Mouse (Mus musculus) liver, embryonic 11.5 days (tissue): ENCODE measurements at regions not wholly inside any gene's neighbourhood (a gene's known extent, or its start where the extent isn't known, plus 50 kb on each side); places are given as distances from the start of the nearest gene placed in this dataset.
A peak's percentile ranks its signal among the peaks of the same experiment; 100 is the strongest.

Experiments used
- ATAC-seq: fragments of 200-750 bp; cut with Nextera tagmentation; replicated peaks from 2 replicates; pipeline ENCODE4 v1.8.0; 2017; ENCODE audit warnings: moderate number of reproducible peaks, mild to moderate bottlenecking, moderate TSS enrichment, moderate library complexity; ENCODE audit not compliant: low FRiP score
- DNase-seq: peaks from one replicate; pipeline ENCODE4 v3.0.0-alpha.2; 2017; ENCODE audit warnings: low spot score
- H3K27ac ChIP-seq: fragments of 300-500 bp; sonication (generic); 2 replicates; pipeline ENCODE4 v1.5.1; 2014; ENCODE audit warnings: mild to moderate bottlenecking, low read depth, low read length, control low read depth
- H3K27me3 ChIP-seq: fragments of 300-500 bp; sonication (generic); replicated peaks from 2 replicates; pipeline ENCODE4 v1.6.1; 2014; ENCODE audit warnings: low read length, mixed read lengths; ENCODE audit not compliant: control insufficient read depth, insufficient read depth
- H3K36me3 ChIP-seq: fragments of 300-500 bp; sonication (generic); 2 replicates; pipeline ENCODE4 v1.6.1; 2014; ENCODE audit warnings: mild to moderate bottlenecking, low read length, moderate library complexity, mixed read lengths; ENCODE audit not compliant: control insufficient read depth, insufficient read depth
- H3K4me1 ChIP-seq: fragments of 300-500 bp; sonication (generic); replicated peaks from 2 replicates; pipeline ENCODE4 v1.6.1; 2014; ENCODE audit warnings: low read length, mixed read lengths; ENCODE audit not compliant: control insufficient read depth, insufficient read depth
- H3K4me2 ChIP-seq: fragments of 300-500 bp; sonication (generic); 2 replicates; pipeline ENCODE4 v1.6.1; 2014; ENCODE audit warnings: mild to moderate bottlenecking, control low read depth, moderate library complexity
- H3K4me3 ChIP-seq: fragments of 300-500 bp; sonication (generic); 2 replicates; pipeline ENCODE4 v1.5.1; 2014; ENCODE audit warnings: low read depth, low read length, control low read depth
- H3K9ac ChIP-seq: fragments of 300-500 bp; sonication (generic); 2 replicates; pipeline ENCODE4 v1.6.1; 2014; ENCODE audit warnings: low read depth, low read length, control low read depth
- H3K9me3 ChIP-seq: fragments of 300-500 bp; sonication (generic); 2 replicates; pipeline ENCODE4 v1.6.1; 2016; ENCODE audit warnings: low read length, inconsistent platforms, mixed read lengths; ENCODE audit not compliant: control insufficient read depth
- WGBS: fragments of 180-500 bp; shearing (Covaris S2); extraction: QIAGEN DNeasy Blood & Tissue Kit; methylation state at CpG from one replicate; pipeline ENCODE4 v1.1.7; 2014; 5-methylcytosine and 5-hydroxymethylcytosine counted together

GRCm38 (mm10) chr3:150198492-150198891 is 1208.1 kb upstream of the Adgrl2 start:
- WGBS, result 71% methylated on average over 5 of the region's 5 CpGs

GRCm38 (mm10) chr3:150205902-150206301 is 1215.5 kb upstream of the Adgrl2 start:
- DNase-seq (no peak), ATAC-seq (no peak)
- Histone ChIP-seq H3K9me3 (no peaks in the 10 kb centered on the region), H3K4me3 (no peak overlapping the region), H3K36me3 (no peaks in the 10 kb centered on the region), H3K9ac (no peak overlapping the region), H3K27ac (no peak overlapping the region), H3K4me1 (no peaks in the 10 kb centered on the region), H3K4me2 (no peak overlapping the region), H3K27me3 (no peaks in the 10 kb centered on the region)

More at GRCm38 (mm10) chr3:150198492-150198891, 1208.1 kb upstream of the Adgrl2 start:
- Histone ChIP-seq H3K27ac (no peak overlapping the region), H3K4me1 (no peaks in the 10 kb centered on the region), H3K9me3 (no peaks in the 10 kb centered on the region), H3K27me3 (no peaks in the 10 kb centered on the region), H3K9ac (no peak overlapping the region), H3K36me3 (no peaks in the 10 kb centered on the region), H3K4me3 (no peak overlapping the region), H3K4me2 (no peak overlapping the region)
- no peak for DNase-seq
- no peak for ATAC-seq

GRCm38 (mm10) chr3:150233279-150233678 is 1204.4 kb upstream of the Adgrl4 start:
- 72% methylated on average over 2 of the region's 2 CpGs for WGBS
- Histone ChIP-seq H3K27ac (no peak overlapping the region), H3K4me3 (no peak overlapping the region), H3K9ac (no peak overlapping the region), H3K4me2 (no peak overlapping the region), H3K4me1 (no peaks in the 10 kb centered on the region), H3K36me3 (no peaks in the 10 kb centered on the region), H3K9me3 (no peaks in the 10 kb centered on the region), H3K27me3 (no peaks in the 10 kb centered on the region)
- DNase-seq (no peak), ATAC-seq (no peak)

GRCm38 (mm10) chr3:150236946-150237600 is 1200.6 kb upstream of the Adgrl4 start:
- Histone ChIP-seq H3K9me3 (no peaks in the 10 kb centered on the region), H3K4me2 (no peak overlapping the region), H3K4me3 (no peak overlapping the region), H3K36me3 (no peaks in the 10 kb centered on the region), H3K4me1 (no peaks in the 10 kb centered on the region), H3K27me3 (no peaks in the 10 kb centered on the region), H3K27ac (no peak overlapping the region), H3K9ac (no peak overlapping the region)
- ATAC-seq, result no peak
- 88% methylated on average over 7 of the region's 7 CpGs for WGBS
- DNase-seq, result no peak

- DNase-seq (no peak), ATAC-seq (no peak)
- Histone ChIP-seq H3K36me3 (no peaks in the 10 kb centered on the region), H3K9ac (no peak overlapping the region), H3K4me1 (no peaks in the 10 kb centered on the region), H3K27me3 (no peaks in the 10 kb centered on the region), H3K9me3 (no peaks in the 10 kb centered on the region), H3K4me2 (no peak overlapping the region), H3K4me3 (no peak overlapping the region), H3K27ac (no peak overlapping the region)
- 92% methylated on average over 2 of the region's 2 CpGs for WGBS
These were observed 1162.6 kb upstream of the Adgrl4 start for GRCm38 (mm10) chr3:150275038-150275437.

- no peak overlapping the region for H3K4me3 ChIP-seq
- H3K27me3 ChIP-seq, result no peaks in the 10 kb centered on the region
- no peak for ATAC-seq
- H3K9me3 ChIP-seq, result no peaks in the 10 kb centered on the region
- WGBS, result 51% methylated on average over 2 of the region's 2 CpGs
- DNase-seq, result no peak
- H3K36me3 ChIP-seq, result no peaks in the 10 kb centered on the region
- no peak overlapping the region for H3K9ac ChIP-seq
- no peak overlapping the region for H3K27ac ChIP-seq
- H3K4me2 ChIP-seq, result no peak overlapping the region
- H3K4me1 ChIP-seq, result no peaks in the 10 kb centered on the region
These were observed 1141.5 kb upstream of the Adgrl4 start for GRCm38 (mm10) chr3:150296057-150296710.

- no peaks in the 10 kb centered on the region for H3K9me3 ChIP-seq
- WGBS, result 78% methylated on average over 6 of the region's 6 CpGs
- no peak overlapping the region for H3K4me3 ChIP-seq
- no peak overlapping the region for H3K4me2 ChIP-seq
- H3K27me3 ChIP-seq, result no peaks in the 10 kb centered on the region
- ATAC-seq, result no peak
- H3K9ac ChIP-seq, result no peak overlapping the region
- DNase-seq, result no peak
- no peak overlapping the region for H3K27ac ChIP-seq
- no peaks in the 10 kb centered on the region for H3K36me3 ChIP-seq
- H3K4me1 ChIP-seq, result no peaks in the 10 kb centered on the region
These were observed 1108.9 kb upstream of the Adgrl4 start for GRCm38 (mm10) chr3:150328811-150329210.

- H3K27ac ChIP-seq, result no peak overlapping the region
- no peaks in the 10 kb centered on the region for H3K4me1 ChIP-seq
- H3K4me3 ChIP-seq, result no peak overlapping the region
- no peak overlapping the region for H3K9ac ChIP-seq
- 0 out of 2 replicates have a peak, but pooled peaks have one; percentile 18 for ATAC-seq
- no peaks in the 10 kb centered on the region for H3K36me3 ChIP-seq
- no peaks in the 10 kb centered on the region for H3K9me3 ChIP-seq
- DNase-seq, result no peak
- H3K4me2 ChIP-seq, result no peak overlapping the region
- 46% methylated on average over 9 of the region's 9 CpGs for WGBS
- no peaks in the 10 kb centered on the region for H3K27me3 ChIP-seq
These were observed 1085.5 kb upstream of the Adgrl4 start for GRCm38 (mm10) chr3:150352139-150352725.

- H3K9ac ChIP-seq, result no peak overlapping the region
- WGBS, result 71% methylated on average over 3 of the region's 3 CpGs
- ATAC-seq, result no peak
These were observed 1071.9 kb upstream of the Adgrl4 start for GRCm38 (mm10) chr3:150365766-150366165.

More at GRCm38 (mm10) chr3:150365766-150366165, 1071.9 kb upstream of the Adgrl4 start:
- Histone ChIP-seq H3K4me1 (no peaks in the 10 kb centered on the region), H3K9me3 (no peaks in the 10 kb centered on the region), H3K4me3 (no peak overlapping the region), H3K27ac (no peak overlapping the region), H3K36me3 (no peaks in the 10 kb centered on the region), H3K27me3 (no peaks in the 10 kb centered on the region), H3K4me2 (no peak overlapping the region)
- no peak for DNase-seq
